Mouse (Mus musculus) cerebellum, adult 2 months (tissue): Measurements from ENCODE around the gene Ccn6.

Source experiments
- CTCF ChIP-seq: fragments of 200-500 bp; IDR thresholded peaks from 2 replicates; pipeline ENCODE4 v1.5.1; 2011; ENCODE audit warnings: low read depth, mild to moderate bottlenecking, control low read depth, low read length, moderate library complexity, borderline replicate concordance; ENCODE audit not compliant: insufficient read depth
- POLR2A ChIP-seq: fragments of 200-500 bp; IDR thresholded peaks from 2 replicates; pipeline ENCODE4 v1.6.1; 2011; ENCODE audit warnings: low read length, control low read depth, borderline replicate concordance; ENCODE audit not compliant: insufficient read depth

- TF ChIP-seq CTCF (no peak), POLR2A (no peak)
Measured at GRCm38 (mm10) chr10:39106413-39106812, 57.2 kb downstream of the Ccn6 start.
